Mouse (Mus musculus) intestine, embryonic 16.5 days (tissue): ENCODE results near the gene Uri1. TPM values are rescaled to one million over a fixed set of nuclear protein-coding genes. Genes with fewer than 3 reads are reported as not detected.

Source experiments
- ATAC-seq: fragments of 200-750 bp; cut with Nextera tagmentation; 2 replicates; pipeline ENCODE4 v1.8.0; 2017; ENCODE audit warnings: moderate TSS enrichment, moderate library complexity
- H3K27ac ChIP-seq: fragments of 300-500 bp; sonication (generic); 2 replicates; pipeline ENCODE4 v1.5.1; 2014; ENCODE audit warnings: mild to moderate bottlenecking, low read length
- H3K27me3 ChIP-seq: fragments of 300-500 bp; sonication (generic); replicated peaks from 2 replicates; pipeline ENCODE4 v1.6.1; 2014; ENCODE audit warnings: low read length, control low read depth, mixed read lengths; ENCODE audit not compliant: control insufficient read depth, insufficient read depth
- H3K36me3 ChIP-seq: fragments of 300-500 bp; sonication (generic); 2 replicates; pipeline ENCODE4 v1.6.1; 2014; ENCODE audit warnings: low read length, control low read depth; ENCODE audit not compliant: control insufficient read depth, insufficient read depth
- H3K4me1 ChIP-seq: fragments of 300-500 bp; sonication (generic); 2 replicates; pipeline ENCODE4 v1.6.1; 2014; ENCODE audit warnings: low read length, control low read depth, mixed read lengths; ENCODE audit not compliant: control insufficient read depth, insufficient read depth
- H3K4me2 ChIP-seq: fragments of 300-500 bp; sonication (generic); 2 replicates; pipeline ENCODE4 v1.6.1; 2014; ENCODE audit warnings: low read depth, low read length, control low read depth
- H3K4me3 ChIP-seq: fragments of 300-500 bp; sonication (generic); 2 replicates; pipeline ENCODE4 v1.5.1; 2014; ENCODE audit warnings: mild to moderate bottlenecking, low read length
- H3K9ac ChIP-seq: fragments of 300-500 bp; sonication (generic); 2 replicates; pipeline ENCODE4 v1.6.1; 2014; ENCODE audit warnings: low read depth, low read length
- H3K9me3 ChIP-seq: fragments of 300-500 bp; sonication (generic); 2 replicates; pipeline ENCODE4 v1.6.1; 2016; ENCODE audit warnings: low read length, control low read depth; ENCODE audit not compliant: control insufficient read depth
- WGBS: fragments of 180-500 bp; shearing (Covaris S2); extraction: QIAGEN DNeasy Blood & Tissue Kit; methylation state at CpG from one replicate; pipeline ENCODE4 v1.1.7; 2014; 5-methylcytosine and 5-hydroxymethylcytosine counted together
- polyA plus RNA-seq: library from polyadenylated mRNA; unstranded; fragments of >200 nt; fragmentation: Nextera tagmentation; extraction: Ambion mirVana; gene quantifications from 2 replicates; pipeline ENCODE4 v1.2.1, GENCODE M21; 2015

Gene Uri1
- polyA plus RNA-seq, 1 experiment from 2014 or later, result 29.6 TPM

GRCm38 (mm10) chr7:37984866-37985265, 38.5 kb downstream of the Uri1 start:
- Histone ChIP-seq H3K27me3 (no peaks in the 10 kb centered on the region), H3K27ac (no peak overlapping the region), H3K4me1 (no peaks in the 10 kb centered on the region), H3K9ac (no peak overlapping the region), H3K4me3 (no peak overlapping the region), H3K9me3 (no peaks in the 10 kb centered on the region), H3K4me2 (no peak overlapping the region), H3K36me3 (no peaks in the 10 kb centered on the region)
- no peak for ATAC-seq
- 84% methylated on average over 5 of the region's 5 CpGs for WGBS

GRCm38 (mm10) chr7:37983471-37983870, 39.9 kb downstream of the Uri1 start:
- Histone ChIP-seq H3K9me3 (no peaks in the 10 kb centered on the region), H3K4me2 (no peak overlapping the region), H3K4me1 (no peaks in the 10 kb centered on the region), H3K4me3 (no peak overlapping the region), H3K27me3 (no peaks in the 10 kb centered on the region), H3K36me3 (peaks cover 4% of the 10 kb centered on the region; the same call in 1 of the 2 replicates), H3K27ac (no peak overlapping the region), H3K9ac (no peak overlapping the region)
- 69% methylated on average over 6 of the region's 6 CpGs for WGBS
- ATAC-seq, result no peak

GRCm38 (mm10) chr7:37979729-37980128, 43.6 kb downstream of the Uri1 start:
- Histone ChIP-seq H3K9ac (no peak overlapping the region), H3K9me3 (no peaks in the 10 kb centered on the region), H3K4me1 (no peaks in the 10 kb centered on the region), H3K27ac (no peak overlapping the region), H3K27me3 (no peaks in the 10 kb centered on the region), H3K4me3 (no peak overlapping the region), H3K4me2 (no peak overlapping the region), H3K36me3 (peaks cover 4% of the 10 kb centered on the region; the same call in 1 of the 2 replicates)
- no peak for ATAC-seq
- WGBS, result 89% methylated on average over 3 of the region's 3 CpGs

GRCm38 (mm10) chr7:37978412-37978811, 44.9 kb downstream of the Uri1 start:
- no peaks in the 10 kb centered on the region for H3K27me3 ChIP-seq
- 93% methylated on average over 4 of the region's 4 CpGs for WGBS
- no peaks in the 10 kb centered on the region for H3K4me1 ChIP-seq
- no peaks in the 10 kb centered on the region for H3K9me3 ChIP-seq
- peaks cover 4% of the 10 kb centered on the region; the same call in 1 of the 2 replicates for H3K36me3 ChIP-seq
- ATAC-seq, result no peak
- no peak overlapping the region for H3K4me2 ChIP-seq
- no peak overlapping the region for H3K9ac ChIP-seq
- no peak overlapping the region for H3K27ac ChIP-seq
- H3K4me3 ChIP-seq, result no peak overlapping the region

GRCm38 (mm10) chr7:37977676-37978075, 45.7 kb downstream of the Uri1 start:
- no peak overlapping the region for H3K4me2 ChIP-seq
- H3K4me3 ChIP-seq, result no peak overlapping the region
- H3K27ac ChIP-seq, result no peak overlapping the region
- H3K27me3 ChIP-seq, result no peaks in the 10 kb centered on the region
- no peaks in the 10 kb centered on the region for H3K9me3 ChIP-seq
- 93% methylated on average over 2 of the region's 2 CpGs for WGBS
- 0 out of 2 replicates have a peak, but pooled peaks cover 2% of the 10 kb centered on the region for H3K4me1 ChIP-seq
- no peak for ATAC-seq
- peaks cover 4% of the 10 kb centered on the region; the same call in 1 of the 2 replicates for H3K36me3 ChIP-seq
- H3K9ac ChIP-seq, result no peak overlapping the region

GRCm38 (mm10) chr7:37972999-37973555, 50.3 kb downstream of the Uri1 start:
- peak overlapping the region; percentile 26; the same call in 1 of the 2 replicates for H3K27ac ChIP-seq
- WGBS, result 78% methylated on average over 2 of the region's 2 CpGs

GRCm38 (mm10) chr7:37972571-37972970, 50.8 kb downstream of the Uri1 start:
- Histone ChIP-seq H3K4me1 (peaks cover 19% of the 10 kb centered on the region), H3K4me2 (no peak overlapping the region), H3K9me3 (no peaks in the 10 kb centered on the region), H3K4me3 (no peak overlapping the region), H3K36me3 (no peaks in the 10 kb centered on the region), H3K27me3 (no peaks in the 10 kb centered on the region), H3K27ac (peak overlapping the region; percentile 26; the same call in 1 of the 2 replicates), H3K9ac (no peak overlapping the region)
- WGBS, result 67% methylated on average over 9 of the region's 9 CpGs
- ATAC-seq, result peak; percentile 22; the same call in 1 of the 2 replicates

More at GRCm38 (mm10) chr7:37972999-37973555, 50.3 kb downstream of the Uri1 start:
- Histone ChIP-seq H3K36me3 (no peaks in the 10 kb centered on the region), H3K4me2 (no peak overlapping the region), H3K4me3 (no peak overlapping the region), H3K9me3 (no peaks in the 10 kb centered on the region), H3K27me3 (no peaks in the 10 kb centered on the region), H3K4me1 (peaks cover 19% of the 10 kb centered on the region), H3K9ac (no peak overlapping the region)
- ATAC-seq, result peak; percentile 80

- 89% methylated on average over 17 of the region's 17 CpGs for WGBS
- Histone ChIP-seq H3K4me2 (no peak overlapping the region), H3K9ac (no peak overlapping the region), H3K27me3 (no peaks in the 10 kb centered on the region), H3K4me1 (no peaks in the 10 kb centered on the region), H3K9me3 (no peaks in the 10 kb centered on the region), H3K4me3 (no peak overlapping the region), H3K27ac (no peak overlapping the region), H3K36me3 (peaks cover 8% of the 10 kb centered on the region)
- ATAC-seq, result 0 out of 2 replicates have a peak, but pooled peaks have one; percentile 33
These were observed 61.0 kb downstream of the Uri1 start for GRCm38 (mm10) chr7:37962326-37962725.

GRCm38 (mm10) chr7:37961247-37961646, 62.1 kb downstream of the Uri1 start:
- WGBS, result 87% methylated on average over 11 of the region's 11 CpGs
- Histone ChIP-seq H3K27me3 (no peaks in the 10 kb centered on the region), H3K4me2 (no peak overlapping the region), H3K36me3 (peaks cover 14% of the 10 kb centered on the region), H3K4me1 (no peaks in the 10 kb centered on the region), H3K4me3 (no peak overlapping the region), H3K9ac (no peak overlapping the region), H3K27ac (no peak overlapping the region), H3K9me3 (no peaks in the 10 kb centered on the region)
- no peak for ATAC-seq

GRCm38 (mm10) chr7:37951841-37952240, 71.5 kb downstream of the Uri1 start:
- Histone ChIP-seq H3K27me3 (no peaks in the 10 kb centered on the region), H3K36me3 (peaks cover 3% of the 10 kb centered on the region; the same call in 1 of the 2 replicates), H3K27ac (no peak overlapping the region), H3K4me2 (no peak overlapping the region), H3K4me1 (no peaks in the 10 kb centered on the region), H3K9me3 (no peaks in the 10 kb centered on the region), H3K4me3 (no peak overlapping the region), H3K9ac (no peak overlapping the region)
- WGBS, result 84% methylated on average over 9 of the region's 9 CpGs
- no peak for ATAC-seq
